Mouse (Mus musculus) CD4-positive, CD25-positive, alpha-beta regulatory T cell, adult 4 months (primary cell): ENCODE results near the gene Ptcd1. TPM values are rescaled to one million over a fixed set of nuclear protein-coding genes. Genes with fewer than 3 reads are reported as not detected.
"Not testable (repeated sequence)": the region's sequence is repeated elsewhere in the genome, so short reads cannot be mapped to it uniquely, and the experiment has no call there.

Experiments
- ATAC-seq: one replicate; pipeline ENCODE4 v1.8.0; 2017
- polyA plus RNA-seq, 2 experiments: library from polyadenylated mRNA; unstranded; fragments of 100-300 nt; shearing (Covaris generic); gene quantifications; one replicate each; pipeline ENCODE4 v1.2.1; 2017

Ptcd1 gene
- polyA plus RNA-seq, 2 experiments from 2014 or later: 13.6 to 28.7 TPM

GRCm38 (mm10) chr5:145113416-145113815 is 53.5 kb downstream of the Ptcd1 start:
- ATAC-seq: no peak

GRCm38 (mm10) chr5:145112566-145112965 is 54.3 kb downstream of the Ptcd1 start:
- no peak for ATAC-seq

DNA sequence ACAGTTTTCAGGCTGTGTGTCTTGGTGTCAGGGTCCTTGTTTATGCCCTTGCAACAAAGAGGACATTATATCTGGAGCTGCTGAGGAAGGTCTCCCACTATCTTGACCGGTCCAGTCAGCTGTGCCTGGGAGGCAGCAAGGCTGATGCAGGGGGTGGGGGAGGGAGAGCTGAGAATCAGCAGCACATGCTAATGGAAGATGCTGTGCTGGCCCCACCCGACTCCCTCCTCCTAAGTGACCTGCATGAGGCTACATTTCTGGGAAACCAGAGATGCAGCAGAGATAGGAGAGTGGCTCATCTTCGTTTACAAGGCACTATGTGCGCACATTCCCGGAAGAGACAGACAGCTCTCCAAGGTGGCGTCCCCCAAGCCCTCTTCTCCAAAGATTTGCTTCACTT is 56.5 kb downstream of the Ptcd1 start:
- no peak for ATAC-seq

GRCm38 (mm10) chr5:145105694-145106275 is 61.1 kb downstream of the Ptcd1 start:
- ATAC-seq: no peak

DNA sequence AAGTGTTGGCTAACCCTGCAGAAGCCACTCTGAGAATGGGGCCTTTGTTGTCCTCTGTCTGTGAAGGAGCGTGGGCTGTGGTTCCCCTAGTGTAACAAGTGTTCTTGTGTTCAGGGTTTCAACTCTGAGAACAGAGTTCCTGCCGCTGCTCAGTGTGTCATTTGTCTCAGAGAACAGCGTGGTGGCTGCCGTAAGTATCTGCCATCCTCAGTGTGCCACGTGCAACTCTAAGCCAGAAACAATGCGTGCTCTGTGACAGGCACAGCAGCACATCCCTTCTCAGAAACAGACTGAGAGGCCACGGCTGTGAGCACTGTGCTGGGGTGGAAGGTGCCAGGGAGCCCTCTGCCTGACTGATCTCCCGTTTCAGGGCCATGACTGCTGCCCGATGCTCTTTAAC is 62.6 kb downstream of the Ptcd1 start:
- no peak for ATAC-seq

- no peak for ATAC-seq
Observed at GRCm38 (mm10) chr5:145102706-145103105, 64.2 kb downstream of the Ptcd1 start.

GRCm38 (mm10) chr5:145101451-145101850 is 65.5 kb downstream of the Ptcd1 start:
- not testable (repeated sequence) for ATAC-seq

DNA sequence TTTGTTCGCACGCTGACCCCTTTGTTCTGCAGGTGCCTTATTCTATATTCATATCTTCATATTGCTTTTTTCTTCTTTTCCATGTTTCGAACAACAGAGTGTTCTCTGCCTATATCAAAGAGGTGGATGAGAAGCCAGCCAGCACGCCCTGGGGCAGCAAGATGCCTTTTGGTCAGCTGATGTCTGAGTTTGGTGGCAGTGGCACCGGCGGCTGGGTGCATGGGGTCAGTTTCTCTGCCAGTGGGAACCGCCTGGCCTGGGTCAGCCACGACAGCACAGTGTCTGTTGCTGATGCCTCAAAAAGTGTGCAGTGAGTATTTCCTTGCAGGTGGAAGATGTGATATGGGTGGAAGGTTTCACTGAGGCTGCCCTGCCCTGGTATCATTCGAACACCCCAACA is 65.9 kb downstream of the Ptcd1 start:
- no peak for ATAC-seq

DNA sequence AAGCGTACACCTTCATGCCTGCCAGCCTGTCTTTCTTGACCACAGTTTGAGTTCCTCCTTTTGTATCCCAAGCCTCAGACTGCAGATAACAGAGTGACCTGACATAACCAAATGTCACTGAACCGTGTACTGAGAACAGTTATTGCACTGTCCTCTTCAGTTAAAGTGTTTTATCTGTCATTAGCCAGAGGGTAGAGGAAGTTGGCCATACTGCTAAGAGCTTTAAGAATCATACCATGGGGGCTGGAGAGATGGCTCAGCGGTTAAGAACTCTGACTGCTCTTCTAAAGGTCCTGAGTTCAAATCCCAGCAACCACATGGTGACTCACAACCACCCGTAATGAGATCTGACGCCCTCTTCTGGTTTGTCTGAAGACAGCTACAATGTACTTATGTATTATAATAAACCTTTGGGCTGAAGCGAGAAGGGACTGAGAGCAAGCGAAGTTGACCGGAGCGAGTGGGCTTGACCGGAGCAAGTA is 68.5 kb downstream of the Ptcd1 start:
- ATAC-seq: no peak

Other genes with a start within 250 kb of the Ptcd1 start
- 1 to 10 TPM; 4.6 to 4.8 TPM for gene Smurf1, start 201.3 kb downstream of the Ptcd1 start, polyA plus RNA-seq
- gene Gm4871, start 134.4 kb downstream of the Ptcd1 start, polyA plus RNA-seq: not detected
- gene 1700018F24Rik, start 124.1 kb downstream of the Ptcd1 start, polyA plus RNA-seq: not detected
- gene Arpc1a, start 83.3 kb downstream of the Ptcd1 start, polyA plus RNA-seq: 100 to 1,000 TPM in 1 of 2 experiments, 10 to 100 TPM in 1; 95.9 to 105 TPM
- not detected for gene Kpna7, start 83.1 kb downstream of the Ptcd1 start, polyA plus RNA-seq
- gene Arpc1b, start 52.9 kb downstream of the Ptcd1 start, polyA plus RNA-seq: 1,000 to 10,000 TPM in 1 of 2 experiments, 100 to 1,000 TPM in 1; 777 to 1,415 TPM
- 10 to 100 TPM; 31.1 to 50.9 TPM for gene Pdap1, start 26.9 kb downstream of the Ptcd1 start, polyA plus RNA-seq
- 100 to 1,000 TPM; 105 to 106 TPM for gene Bud31, start 26.7 kb downstream of the Ptcd1 start, polyA plus RNA-seq
- gene Cpsf4, start 105 bp upstream of the Ptcd1 start, polyA plus RNA-seq: 10 to 100 TPM; 15.6 to 19.6 TPM
- gene Atp5j2, start 25.0 kb upstream of the Ptcd1 start, polyA plus RNA-seq: 100 to 1,000 TPM; 320 to 390 TPM
- 10 to 100 TPM; 19.0 to 30.4 TPM for gene Zkscan14, start 34.8 kb upstream of the Ptcd1 start, polyA plus RNA-seq
- gene Zkscan5, start 37.5 kb upstream of the Ptcd1 start, polyA plus RNA-seq: 10 to 100 TPM in 1 of 2 experiments, 1 to 10 TPM in 1; 7.5 to 13.7 TPM
- gene Zfp655, start 64.6 kb upstream of the Ptcd1 start, polyA plus RNA-seq: 10 to 100 TPM; 60.1 to 68.9 TPM
- under 1 TPM; 0.46 to 0.65 TPM for gene Zscan25, start 113.4 kb upstream of the Ptcd1 start, polyA plus RNA-seq
- gene Cyp3a57, start 178.2 kb upstream of the Ptcd1 start, polyA plus RNA-seq: not detected